Mouse (Mus musculus) midbrain, postnatal 0 days (tissue): ENCODE data around the gene Tmem19. TPM values are rescaled to one million over a fixed set of nuclear protein-coding genes. Genes with fewer than 3 reads are reported as not detected.

Experiments used
- ATAC-seq: fragments of 200-750 bp; cut with Nextera tagmentation; 2 replicates; pipeline ENCODE4 v1.8.0; 2017; ENCODE audit warnings: moderate number of reproducible peaks, mild to moderate bottlenecking, moderate TSS enrichment, moderate library complexity; ENCODE audit not compliant: low FRiP score
- DNase-seq: peaks from one replicate; pipeline ENCODE4 v3.0.0-alpha.2; 2015; ENCODE audit warnings: low spot score
- H3K27ac ChIP-seq: fragments of 300-500 bp; sonication (generic); 2 replicates; pipeline ENCODE4 v1.5.1; 2014; ENCODE audit warnings: low read depth, mild to moderate bottlenecking, low read length, mixed read lengths
- H3K27me3 ChIP-seq: fragments of 300-500 bp; sonication (generic); 2 replicates; pipeline ENCODE4 v1.6.1; 2014; ENCODE audit warnings: low read length, control low read depth, mixed read lengths; ENCODE audit not compliant: insufficient read depth
- H3K36me3 ChIP-seq: fragments of 300-500 bp; sonication (generic); 2 replicates; pipeline ENCODE4 v1.6.1; 2014; ENCODE audit warnings: low read length, control low read depth, mixed read lengths; ENCODE audit not compliant: insufficient read depth
- H3K4me1 ChIP-seq: fragments of 300-500 bp; sonication (generic); 2 replicates; pipeline ENCODE4 v1.6.1; 2014; ENCODE audit warnings: mild to moderate bottlenecking, control low read depth, antibody characterized with exemption, low read length, mixed read lengths; ENCODE audit not compliant: insufficient read depth
- H3K4me2 ChIP-seq: fragments of 300-500 bp; sonication (generic); 2 replicates; pipeline ENCODE4 v1.6.1; 2014; ENCODE audit warnings: low read depth, mild to moderate bottlenecking, low read length, mixed read lengths; ENCODE audit not compliant: poor library complexity, severe bottlenecking
- H3K4me3 ChIP-seq: fragments of 300-500 bp; sonication (generic); 2 replicates; pipeline ENCODE4 v1.5.1; 2014; ENCODE audit warnings: low read depth, mild to moderate bottlenecking, low read length, moderate library complexity
- H3K9ac ChIP-seq: fragments of 300-500 bp; sonication (generic); replicated peaks from 2 replicates; pipeline ENCODE4 v1.6.1; 2014; ENCODE audit warnings: mild to moderate bottlenecking, low read length, moderate library complexity, mixed read lengths; ENCODE audit not compliant: poor library complexity, severe bottlenecking
- H3K9me3 ChIP-seq: fragments of 300-500 bp; sonication (generic); 2 replicates; pipeline ENCODE4 v1.6.1; 2016; ENCODE audit warnings: low read length, control low read depth
- CTCF ChIP-seq: IDR thresholded peaks from 2 replicates; pipeline ENCODE4 v1.5.1; 2016; ENCODE audit warnings: antibody characterized with exemption, mild to moderate bottlenecking
- WGBS: fragments of 180-500 bp; shearing (Covaris S2); extraction: QIAGEN DNeasy Blood & Tissue Kit; methylation state at CpG from one replicate; pipeline ENCODE4 v1.1.7; 2014; 5-methylcytosine and 5-hydroxymethylcytosine counted together
- polyA plus RNA-seq: library from polyadenylated mRNA; unstranded; fragments of >200 nt; fragmentation: Nextera tagmentation; extraction: Ambion mirVana; gene quantifications from 2 replicates; pipeline ENCODE4 v1.2.1, GENCODE M21; 2015
- total RNA-seq: library from RNA; depleted of rRNA; stranded (reverse); fragments of >200 nt; gene quantifications from 2 replicates; pipeline ENCODE4 v1.2.3, GENCODE M21; 2014

Tmem19 gene
- total and polyA plus RNA-seq, 2 experiments from 2014 or later, result 22.1 to 36.6 TPM

- H3K4me2 ChIP-seq, result no peak overlapping the region
- no peak overlapping the region for H3K27ac ChIP-seq
- no peaks in the 10 kb centered on the region for H3K4me1 ChIP-seq
- no peak overlapping the region for H3K4me3 ChIP-seq
- no peaks in the 10 kb centered on the region for H3K27me3 ChIP-seq
- 57% methylated on average over 6 of the region's 6 CpGs for WGBS
- no peaks in the 10 kb centered on the region for H3K9me3 ChIP-seq
- TF ChIP-seq CTCF, result no peak
- ATAC-seq (no peak), DNase-seq (no peak)
- peaks cover 5% of the 10 kb centered on the region; the same call in 1 of the 2 replicates for H3K36me3 ChIP-seq
- H3K9ac ChIP-seq, result no peak overlapping the region
Measured at GRCm38 (mm10) chr10:115354553-115354952, 7.7 kb downstream of the Tmem19 start.

GRCm38 (mm10) chr10:115350810-115351397, 11.4 kb downstream of the Tmem19 start:
- WGBS, result 82% methylated on average over 2 of the region's 2 CpGs
- H3K27ac ChIP-seq, result no peak overlapping the region
- ATAC-seq (no peak), DNase-seq (no peak)
- no peak for TF ChIP-seq CTCF
- no peaks in the 10 kb centered on the region for H3K4me1 ChIP-seq
- H3K4me3 ChIP-seq, result no peak overlapping the region
- no peaks in the 10 kb centered on the region for H3K27me3 ChIP-seq
- H3K9me3 ChIP-seq, result no peaks in the 10 kb centered on the region
- H3K4me2 ChIP-seq, result no peak overlapping the region
- no peak overlapping the region for H3K9ac ChIP-seq
- H3K36me3 ChIP-seq, result no peaks in the 10 kb centered on the region

DNA sequence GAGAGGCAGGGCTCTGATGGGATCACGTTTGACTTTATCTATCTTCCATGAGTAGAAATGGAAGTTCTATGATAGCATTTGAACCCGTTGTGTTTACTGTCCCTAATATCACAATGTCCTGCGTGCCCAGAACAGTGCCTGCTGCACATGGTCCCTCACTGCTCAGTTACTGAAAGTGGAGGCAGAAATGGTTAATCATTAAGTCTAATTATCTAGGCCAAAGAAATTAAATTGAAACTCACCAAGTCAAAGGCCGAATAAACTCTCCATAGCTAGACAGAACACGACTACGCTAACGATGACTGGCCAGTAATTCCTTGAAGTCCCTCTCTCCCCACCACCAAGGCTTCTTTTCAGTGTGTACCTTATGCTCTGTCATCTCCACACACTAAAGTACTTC, 12.8 kb downstream of the Tmem19 start:
- no peak for ATAC-seq
- H3K36me3 ChIP-seq, result no peaks in the 10 kb centered on the region
- no peaks in the 10 kb centered on the region for H3K4me1 ChIP-seq
- no peak overlapping the region for H3K27ac ChIP-seq
- DNase-seq, result no peak
- no peaks in the 10 kb centered on the region for H3K27me3 ChIP-seq
- H3K4me2 ChIP-seq, result no peak overlapping the region
- no peak overlapping the region for H3K9ac ChIP-seq
- no peaks in the 10 kb centered on the region for H3K9me3 ChIP-seq
- no peak for TF ChIP-seq CTCF
- WGBS, result 90% methylated on average over 7 of the region's 7 CpGs
- no peak overlapping the region for H3K4me3 ChIP-seq

GRCm38 (mm10) chr10:115349029-115349428, 13.3 kb downstream of the Tmem19 start:
- no peaks in the 10 kb centered on the region for H3K9me3 ChIP-seq
- DNase-seq, result no peak
- no peak for ATAC-seq
- no peak overlapping the region for H3K4me2 ChIP-seq
- TF ChIP-seq CTCF, result no peak
- WGBS, result 72% methylated on average over 10 of the region's 10 CpGs
- no peaks in the 10 kb centered on the region for H3K4me1 ChIP-seq
- H3K27ac ChIP-seq, result no peak overlapping the region
- no peaks in the 10 kb centered on the region for H3K27me3 ChIP-seq
- H3K4me3 ChIP-seq, result no peak overlapping the region
- no peaks in the 10 kb centered on the region for H3K36me3 ChIP-seq
- H3K9ac ChIP-seq, result no peak overlapping the region

GRCm38 (mm10) chr10:115348131-115348530, 14.2 kb downstream of the Tmem19 start:
- 81% methylated on average over 6 of the region's 6 CpGs for WGBS
- H3K4me2 ChIP-seq, result no peak overlapping the region
- H3K9me3 ChIP-seq, result no peaks in the 10 kb centered on the region
- H3K4me3 ChIP-seq, result no peak overlapping the region
- DNase-seq (no peak), ATAC-seq (no peak)
- no peak overlapping the region for H3K9ac ChIP-seq
- H3K4me1 ChIP-seq, result no peaks in the 10 kb centered on the region
- no peak overlapping the region for H3K27ac ChIP-seq
- no peak for TF ChIP-seq CTCF
- no peaks in the 10 kb centered on the region for H3K36me3 ChIP-seq
- no peaks in the 10 kb centered on the region for H3K27me3 ChIP-seq

GRCm38 (mm10) chr10:115346444-115346843, 15.9 kb downstream of the Tmem19 start:
- DNase-seq (no peak), ATAC-seq (no peak)
- H3K4me2 ChIP-seq, result no peak overlapping the region
- H3K4me3 ChIP-seq, result no peak overlapping the region
- H3K4me1 ChIP-seq, result no peaks in the 10 kb centered on the region
- H3K27ac ChIP-seq, result no peak overlapping the region
- no peaks in the 10 kb centered on the region for H3K9me3 ChIP-seq
- peaks cover 7% of the 10 kb centered on the region for H3K36me3 ChIP-seq
- no peak for TF ChIP-seq CTCF
- H3K27me3 ChIP-seq, result no peaks in the 10 kb centered on the region
- no peak overlapping the region for H3K9ac ChIP-seq
